Mouse (Mus musculus): ENCODE results near the gene Rnf208.
A peak's percentile ranks its signal among the peaks of the same experiment; 100 is the strongest.
"Not testable (repeated sequence)": the region's sequence is repeated elsewhere in the genome, so short reads cannot be mapped to it uniquely, and the experiment has no call there.

Gene Rnf208

GRCm38 (mm10) chr2:25246183-25247072, 4.4 kb downstream of the Rnf208 start, which contains the start of gene AL732309.1:
AL732309.1 (minus strand) TSS chr2:25246863.
- DNase-seq (ENCODE audit: low read depth, low spot score) = no peak

DNA sequence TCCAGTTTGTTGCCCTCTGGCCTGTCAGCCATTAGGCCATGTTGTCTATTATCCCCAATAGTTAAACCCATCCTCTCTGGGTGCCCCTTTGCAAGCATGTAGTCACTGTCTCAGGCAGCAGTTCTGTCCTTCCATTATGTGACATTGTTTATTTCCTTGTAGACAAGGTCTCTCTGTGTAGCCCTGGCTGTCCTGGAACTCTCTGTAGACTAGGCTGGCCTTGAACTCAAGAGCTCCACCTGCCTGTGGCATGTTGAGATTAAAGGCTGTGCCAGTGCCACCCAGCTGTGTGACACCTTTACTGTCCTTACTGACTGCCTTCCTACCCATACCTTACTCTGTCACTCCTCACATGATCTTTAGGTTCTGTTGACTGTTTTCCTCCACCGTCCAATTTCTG, 10.3 kb downstream of the Rnf208 start:
- peak; percentile 40 for DNase-seq (ENCODE audit: low read depth, low spot score)

GRCm38 (mm10) chr2:25255284-25255779, 13.3 kb downstream of the Rnf208 start, which contains the start of gene Tmem203:
Tmem203 (plus strand) TSS chr2:25255439.
- DNase-seq (ENCODE audit: low read depth, low spot score) = peak; percentile 90

GRCm38 (mm10) chr2:25256443-25257109, 14.5 kb downstream of the Rnf208 start:
- DNase-seq (ENCODE audit: low read depth, low spot score) = peak; percentile 75

GRCm38 (mm10) chr2:25257250-25257649, 15.2 kb downstream of the Rnf208 start:
- not testable (repeated sequence) for DNase-seq (ENCODE audit: low read depth, low spot score)

DNA sequence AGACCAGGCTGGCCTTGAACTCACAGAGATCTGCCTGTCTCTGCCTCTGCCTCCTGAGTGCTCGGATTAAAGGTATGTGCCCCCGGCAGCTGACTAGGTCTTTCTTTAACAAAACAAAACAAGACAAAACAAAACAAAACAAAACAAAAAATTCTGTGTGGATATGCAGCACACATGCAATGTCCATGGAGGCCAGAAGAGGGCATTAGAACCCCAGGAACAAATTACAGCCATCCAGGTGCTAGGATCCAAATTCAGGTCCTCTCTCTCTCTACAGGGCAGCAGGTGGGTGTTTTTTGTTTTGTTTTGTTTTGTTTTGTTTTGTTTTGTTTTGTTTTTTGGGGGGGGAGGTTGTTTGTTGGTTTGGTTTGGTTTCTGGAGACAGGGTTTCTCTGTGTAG, 16.8 kb downstream of the Rnf208 start:
- no peak for DNase-seq (ENCODE audit: low read depth, low spot score)

GRCm38 (mm10) chr2:25261870-25262269, 19.8 kb downstream of the Rnf208 start:
- DNase-seq (ENCODE audit: low read depth, low spot score) = no peak

DNA sequence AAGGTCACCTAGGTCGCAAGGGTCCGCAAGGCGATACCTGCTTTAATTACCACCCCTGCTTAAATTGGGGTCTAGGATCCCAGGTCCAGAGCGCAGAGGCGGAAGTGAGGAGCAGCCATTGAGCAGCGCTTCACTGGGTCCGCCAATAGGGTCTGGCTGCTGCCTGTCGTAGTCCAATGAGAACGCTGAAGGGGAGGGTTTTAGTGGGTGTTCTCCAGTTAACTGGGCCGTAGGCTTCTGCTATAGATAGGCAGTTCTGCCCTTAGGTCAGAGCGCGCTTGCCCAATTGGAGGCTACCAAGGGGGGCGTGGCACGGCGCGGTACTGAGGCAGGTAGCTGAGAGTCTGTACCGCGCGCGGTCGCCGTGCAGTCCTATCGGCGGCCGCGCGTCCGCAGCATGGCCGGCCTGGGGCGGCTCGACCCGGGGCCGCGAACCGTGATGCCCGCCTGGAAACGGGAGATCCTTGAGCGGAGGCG, 20.3 kb downstream of the Rnf208 start, which contains the start of gene Tprn:
Gene Tprn, plus strand, starts transcription at position 328 of the 477 bp plus-strand sequence.
- DNase-seq (ENCODE audit: low read depth, low spot score) = peak; percentile 98

GRCm38 (mm10) chr2:25262795-25263622, 21.0 kb downstream of the Rnf208 start:
- peak; percentile 53 for DNase-seq (ENCODE audit: low read depth, low spot score)

DNA sequence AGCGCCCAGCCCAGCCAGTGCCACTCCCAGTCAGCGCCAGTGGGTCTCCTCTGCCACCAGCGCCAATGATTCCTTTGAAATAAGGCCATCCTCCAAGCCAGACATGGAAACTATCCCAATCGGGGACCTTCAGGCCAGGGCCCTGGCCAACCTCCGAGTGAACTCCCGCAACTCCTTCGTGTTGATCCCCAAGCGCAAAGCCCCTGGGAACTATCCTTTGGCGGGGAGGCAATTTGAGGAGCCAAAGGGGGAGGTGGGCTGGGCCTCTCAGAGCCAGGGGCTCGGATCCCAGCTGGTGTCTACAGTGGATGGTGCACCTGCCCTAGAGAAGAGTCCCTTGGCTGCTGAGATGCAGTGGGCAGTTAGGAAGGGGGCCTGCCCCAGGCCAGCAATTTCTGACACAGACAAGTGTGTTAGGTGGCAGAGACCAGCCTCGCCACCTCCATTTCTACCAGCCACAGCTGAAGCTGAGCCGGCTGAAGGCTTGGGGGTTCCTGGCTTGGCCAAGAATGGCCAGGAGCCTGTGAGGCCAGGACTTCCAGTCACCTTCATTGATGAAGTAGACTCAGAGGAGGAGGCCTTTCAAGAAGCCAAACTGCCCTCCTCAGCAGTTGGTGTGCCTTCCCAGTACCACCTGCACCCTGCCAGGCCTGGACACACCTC, 21.7 kb downstream of the Rnf208 start:
- no peak for DNase-seq (ENCODE audit: low read depth, low spot score)

- DNase-seq (ENCODE audit: low read depth, low spot score) = no peak
Measured at GRCm38 (mm10) chr2:25264286-25264660, 22.2 kb downstream of the Rnf208 start.

- DNase-seq (ENCODE audit: low read depth, low spot score) = peak; percentile 89
Measured at GRCm38 (mm10) chr2:25264851-25265250, 22.8 kb downstream of the Rnf208 start.

DNA sequence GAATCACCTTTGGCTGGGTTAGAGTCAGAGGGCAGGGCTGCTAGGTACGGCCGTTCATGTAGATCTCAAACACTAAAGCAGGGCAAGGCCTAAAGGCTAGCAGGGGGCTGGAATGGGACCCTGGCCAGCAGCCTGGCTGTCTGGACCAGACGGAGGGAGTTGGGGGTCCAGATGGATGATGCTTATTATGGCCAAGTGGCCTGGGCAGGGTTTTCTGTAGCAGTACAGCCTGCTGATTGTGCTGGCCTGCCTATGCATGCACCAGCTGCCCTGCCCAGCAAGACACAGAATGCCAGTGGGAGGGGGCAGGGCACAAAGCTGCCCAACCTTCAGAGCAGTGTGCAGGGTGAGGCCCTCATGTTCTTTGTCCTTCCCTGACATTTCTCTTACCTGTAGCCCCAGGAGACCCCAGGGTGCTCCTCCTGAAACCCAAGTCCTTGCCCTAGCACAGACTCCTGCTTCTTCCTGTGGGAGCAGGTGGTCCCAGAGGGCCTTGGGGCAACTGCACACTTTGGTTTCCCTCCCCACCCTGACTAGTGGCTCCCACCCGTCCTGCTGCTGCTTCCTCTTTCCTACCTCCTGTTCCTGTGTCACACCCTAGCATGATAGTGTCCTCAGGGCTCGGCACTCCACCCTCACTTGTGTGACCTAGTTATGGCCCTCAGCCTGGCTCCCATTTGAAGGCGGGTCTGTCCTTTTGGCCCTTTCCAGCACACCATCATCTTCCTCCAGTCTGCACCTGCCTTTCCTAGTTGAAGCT, 24.0 kb downstream of the Rnf208 start:
- no peak for DNase-seq (ENCODE audit: low read depth, low spot score)

DNA sequence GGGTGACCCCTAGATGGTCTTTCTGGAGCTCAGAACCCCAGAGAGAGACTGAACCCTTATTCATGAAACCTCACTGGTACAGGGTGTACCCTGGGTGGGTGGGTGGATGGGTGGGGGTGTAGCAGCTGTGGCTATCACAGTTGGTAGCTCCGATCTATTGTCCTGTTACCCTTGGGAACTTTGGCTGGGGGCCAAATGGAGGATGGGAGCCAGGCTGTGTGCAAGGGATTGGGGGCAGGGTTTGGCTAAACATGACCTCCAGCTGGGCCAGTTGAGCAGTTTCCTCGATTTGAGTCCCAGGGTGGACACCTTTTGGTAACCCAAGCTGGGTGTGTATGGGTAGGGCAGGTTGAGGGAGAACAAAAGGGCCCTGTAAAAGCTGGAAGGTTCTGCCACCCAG, 24.7 kb downstream of the Rnf208 start:
- DNase-seq (ENCODE audit: low read depth, low spot score) = no peak

DNA sequence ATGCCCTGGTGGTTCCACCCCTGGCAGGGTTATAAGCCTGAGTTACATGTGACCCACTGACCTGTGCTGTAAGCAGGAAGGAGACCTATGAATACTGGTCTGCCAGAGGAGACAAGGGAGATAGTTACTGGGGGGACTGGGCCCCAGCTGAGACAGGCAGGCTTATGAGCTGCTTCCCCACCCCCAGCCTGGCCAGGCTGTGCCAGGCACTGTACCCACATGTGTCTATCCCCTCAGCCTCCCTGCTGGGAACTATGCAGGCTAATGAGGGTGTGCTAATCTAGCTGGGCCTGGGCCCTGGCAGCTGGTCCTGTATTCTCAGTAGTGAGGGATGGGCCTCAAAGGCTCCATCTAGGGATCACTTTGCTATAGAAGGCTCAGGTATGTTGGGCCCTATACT, 25.2 kb downstream of the Rnf208 start:
- no peak for DNase-seq (ENCODE audit: low read depth, low spot score)

DNA sequence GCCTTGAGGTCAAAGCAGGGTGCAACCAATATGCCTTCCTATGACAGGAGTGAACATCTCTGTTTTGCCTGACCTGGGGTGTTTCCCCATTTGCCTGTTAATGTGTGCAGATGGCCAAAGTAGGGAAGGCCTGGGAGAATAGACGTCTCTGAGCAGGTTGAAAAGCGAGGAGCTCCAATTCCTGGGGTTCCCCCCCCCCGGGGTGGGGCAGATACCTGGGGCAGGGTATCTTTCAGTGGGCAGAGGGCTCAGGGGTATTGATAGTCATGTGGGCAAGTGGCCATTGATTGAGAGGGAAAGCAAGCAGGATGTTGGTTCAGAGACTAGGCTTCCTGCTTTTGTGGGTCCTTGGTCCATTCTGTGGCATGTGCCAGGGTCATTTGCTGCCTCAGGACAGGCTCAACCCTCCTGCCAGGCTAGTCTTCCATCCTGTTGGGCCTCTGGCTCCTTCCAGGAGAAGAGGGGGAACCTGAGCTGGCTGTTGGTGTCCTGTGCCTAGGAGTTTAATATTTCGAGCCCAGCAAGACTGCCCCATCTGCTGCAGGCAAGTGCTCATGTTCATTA, 25.8 kb downstream of the Rnf208 start:
- DNase-seq (ENCODE audit: low read depth, low spot score) = no peak

- DNase-seq (ENCODE audit: low read depth, low spot score) = peak; percentile 95
Measured at GRCm38 (mm10) chr2:25271827-25272511, 29.9 kb downstream of the Rnf208 start, which contains the start of the genes Ssna1 and Anapc2. Ssna1 (minus strand) TSS chr2:25272438. Anapc2 (plus strand) TSS chr2:25272478.

DNA sequence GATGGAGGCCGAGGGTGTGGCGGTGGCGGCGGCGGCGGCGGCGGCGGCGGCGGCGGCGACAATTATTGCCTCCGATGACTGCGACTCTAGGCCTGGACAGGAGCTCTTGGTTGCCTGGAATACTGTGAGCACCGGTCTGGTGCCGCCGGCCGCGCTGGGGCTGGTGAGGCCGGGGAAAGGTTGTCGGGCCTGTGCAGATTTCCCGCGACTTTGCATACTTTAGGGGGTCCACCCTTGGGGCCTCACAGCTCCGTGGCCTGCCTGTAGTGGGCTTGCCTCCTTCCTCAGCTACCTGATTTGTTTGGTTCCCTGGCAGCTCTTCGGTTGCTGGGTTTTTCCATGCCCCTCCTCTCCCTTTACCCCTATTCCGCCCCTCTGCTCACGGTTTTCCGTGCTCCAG, 30.5 kb downstream of the Rnf208 start:
- DNase-seq (ENCODE audit: low read depth, low spot score) = no peak

DNA sequence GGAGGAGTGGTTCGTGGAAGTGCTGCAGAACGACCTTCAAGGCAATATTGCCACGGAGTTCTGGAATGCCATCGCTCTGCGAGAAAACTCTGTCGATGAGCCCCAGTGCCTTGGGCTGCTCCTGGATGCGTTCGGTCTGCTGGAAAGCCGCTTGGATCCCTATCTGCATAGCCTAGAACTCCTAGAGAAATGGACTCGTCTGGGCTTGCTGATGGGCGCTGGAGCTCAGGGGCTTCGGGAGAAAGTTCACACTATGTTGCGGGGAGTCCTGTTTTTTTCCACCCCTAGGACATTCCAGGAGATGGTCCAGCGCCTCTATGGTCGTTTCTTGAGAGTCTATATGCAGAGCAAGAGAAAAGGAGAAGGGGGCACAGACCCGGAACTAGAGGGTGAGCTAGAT, 31.0 kb downstream of the Rnf208 start:
- DNase-seq (ENCODE audit: low read depth, low spot score) = no peak
